Mouse (Mus musculus) frontal cortex, postnatal 14 days (tissue): Measurements from ENCODE around the gene Smurf2.

Source experiments
- DNase-seq, 2 experiments: peaks; one replicate each; pipeline ENCODE4 v3.0.0; 2022; ENCODE audit warnings: low spot score in 2 of 2

Gene Smurf2

DNA sequence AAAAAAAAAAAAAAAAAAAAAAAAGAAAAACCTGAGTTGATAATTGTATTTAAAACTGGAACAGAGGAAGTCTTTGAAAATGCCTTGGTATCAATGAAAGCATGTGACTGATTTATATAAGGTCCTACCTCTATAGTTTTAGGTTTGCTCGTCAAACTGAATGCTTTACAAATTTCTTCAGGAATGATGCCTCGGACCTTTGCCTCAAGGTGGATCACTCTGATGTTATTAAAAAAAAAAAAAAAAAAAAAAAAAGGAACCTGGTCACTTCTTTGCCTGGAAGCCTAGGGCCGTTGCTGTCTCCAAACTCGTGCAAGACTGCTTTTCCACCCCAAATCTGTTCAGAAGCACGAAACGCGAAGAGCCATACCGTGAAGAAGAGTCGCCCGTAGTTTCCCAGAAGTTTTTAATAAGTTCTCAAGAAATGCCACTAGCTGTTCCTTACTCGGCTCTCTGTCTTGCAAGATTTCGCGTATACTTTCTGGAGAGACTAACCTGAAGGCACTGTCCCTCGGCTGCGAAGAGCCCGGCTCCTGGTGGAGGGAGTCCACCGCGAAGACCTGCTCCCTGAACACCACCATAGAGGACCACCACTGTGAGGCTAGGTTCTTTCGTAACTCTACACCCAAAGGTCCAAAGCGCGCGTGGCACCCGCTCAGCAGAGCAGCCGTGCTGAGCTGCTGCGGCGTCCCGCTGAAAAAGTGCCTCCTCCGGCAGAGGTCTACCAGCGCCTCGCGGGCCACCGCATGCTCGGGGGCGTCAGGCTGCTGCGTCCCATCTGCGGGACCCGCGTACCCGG lies 141.7 kb downstream of the Smurf2 start:
- DNase-seq = no peak

DNA sequence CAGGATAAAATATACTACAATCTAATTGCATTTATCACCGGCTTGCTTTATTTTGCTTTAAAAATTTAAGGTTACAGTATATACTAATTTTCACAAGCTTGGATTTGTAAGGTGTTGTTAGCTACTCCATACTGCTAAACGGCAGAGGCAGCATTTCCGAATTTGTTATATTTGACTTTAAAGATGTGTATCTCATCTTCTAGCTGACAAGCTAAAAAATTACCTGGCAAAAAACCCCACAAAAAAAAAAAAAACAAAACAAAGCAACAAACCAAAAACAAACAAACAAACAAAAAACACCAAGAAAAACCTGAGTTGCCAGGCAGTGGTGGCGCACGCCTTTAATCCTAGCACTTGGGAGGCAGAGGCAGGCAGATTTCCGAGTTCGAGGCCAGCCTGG lies 142.4 kb downstream of the Smurf2 start:
- no peak for DNase-seq

DNA sequence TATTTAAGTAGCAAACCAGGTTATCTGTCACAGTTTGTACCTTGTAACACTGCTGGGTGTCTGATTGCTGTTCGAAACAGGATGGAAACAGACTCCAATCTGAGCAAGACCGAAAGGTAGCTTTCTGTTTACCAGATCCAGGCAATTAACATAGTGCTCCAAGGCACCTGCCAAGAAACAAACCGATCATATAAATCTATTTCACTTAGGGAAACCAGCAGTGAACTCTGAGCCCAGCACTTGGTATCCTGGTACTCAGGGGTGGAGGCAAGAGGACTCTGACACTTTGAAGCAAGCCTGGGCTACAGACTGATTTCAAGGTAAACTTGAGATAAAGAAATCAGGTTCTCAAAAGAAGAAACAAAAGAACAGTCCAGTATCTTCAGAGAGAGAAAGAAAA lies 143.1 kb downstream of the Smurf2 start:
- DNase-seq = no peak

DNA sequence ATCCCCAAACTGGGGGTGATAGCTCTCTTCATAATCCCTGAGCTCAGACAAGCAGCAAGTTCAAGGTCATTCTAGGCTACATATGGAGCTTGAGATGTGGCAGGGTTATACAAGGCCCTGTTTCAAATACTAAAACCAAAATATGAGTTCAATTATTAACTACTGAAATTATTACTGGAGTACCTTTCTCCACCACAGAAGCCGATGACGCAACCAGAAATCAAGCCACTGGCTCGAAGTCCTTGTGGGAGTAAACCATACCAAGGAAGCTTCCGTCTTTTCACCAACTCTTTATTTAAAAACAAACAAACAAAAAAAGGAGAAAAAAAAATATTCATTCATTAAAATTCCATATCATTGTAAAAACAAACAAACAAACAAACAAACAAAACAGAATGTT lies 143.6 kb downstream of the Smurf2 start:
- no peak for DNase-seq

DNA sequence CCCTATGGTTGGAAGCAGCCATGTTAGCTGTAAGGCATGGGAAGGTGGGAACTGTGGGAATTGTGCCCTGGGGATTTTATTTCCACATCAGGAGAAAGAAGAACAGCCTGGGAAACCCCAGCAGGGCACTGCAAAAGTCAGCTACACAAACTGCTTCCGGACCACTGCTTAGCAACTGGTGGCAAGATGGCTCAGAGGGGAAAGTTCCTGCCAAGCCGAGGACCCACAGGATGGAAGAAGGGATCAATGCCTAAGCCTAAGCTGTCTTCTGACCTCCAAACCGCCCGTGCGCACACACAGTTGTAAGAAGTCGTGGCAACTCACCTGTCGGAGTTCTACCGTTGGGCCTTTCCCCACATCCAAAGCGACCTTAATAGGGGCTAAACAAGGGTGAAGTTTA lies 147.5 kb downstream of the Smurf2 start:
- no peak for DNase-seq

DNA sequence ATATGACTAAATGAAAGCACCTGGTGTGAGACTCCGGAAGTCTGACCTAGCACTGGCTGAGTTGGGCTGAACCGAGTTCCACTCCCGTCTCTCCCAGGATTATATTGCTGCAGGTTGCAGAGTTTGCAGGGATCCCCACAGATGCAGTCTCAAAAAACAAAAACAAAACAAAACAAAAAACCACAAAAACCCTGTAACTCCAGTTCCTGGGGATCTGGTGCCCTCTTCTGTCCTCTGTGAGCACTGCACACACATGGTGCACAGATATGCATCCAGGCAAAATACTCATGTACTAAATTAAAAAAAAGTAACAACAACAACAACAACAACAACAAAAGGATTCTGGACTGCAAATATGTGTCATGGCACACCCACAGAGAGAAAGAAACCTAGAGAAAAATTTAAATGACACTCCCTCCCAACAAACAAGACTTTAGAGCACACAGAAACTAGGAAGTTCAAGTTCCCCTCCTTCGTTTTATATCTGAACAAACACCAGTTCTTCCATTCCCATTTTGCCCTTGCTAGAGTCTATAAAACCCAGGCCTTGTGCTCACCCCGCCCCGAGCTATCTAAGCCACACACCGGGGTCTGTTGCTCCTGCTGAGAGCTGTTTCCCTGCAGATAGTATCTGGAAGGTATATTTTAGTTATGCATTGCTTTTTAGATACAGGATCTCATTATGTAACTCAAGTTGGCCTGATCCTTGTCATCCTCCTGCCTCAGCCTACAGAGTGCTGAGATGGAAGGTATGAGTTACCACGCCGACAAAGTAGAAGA lies 150.1 kb downstream of the Smurf2 start:
- no peak for DNase-seq
